Mouse (Mus musculus) MEL (cell line): Measurements from ENCODE around the gene Osbpl10.

ENCODE experiments used
- CHD1 ChIP-seq: IDR thresholded peaks from 2 replicates; pipeline ENCODE4 v1.6.1; 2012; ENCODE audit warnings: low read depth, mild to moderate bottlenecking, inconsistent platforms, low read length, improper control_type of control experiment
- CTCF ChIP-seq, 3 experiments: IDR thresholded peaks in 2 of 3; conservative IDR thresholded peaks in 1 of 3; 2 replicates each; pipeline ENCODE4 v1.5.1; 2011 to 2012; ENCODE audit warnings: low read length in 3 of 3, low read depth in 2 of 3, mild to moderate bottlenecking in 2 of 3, improper control_type of control experiment in 1 of 3, inconsistent platforms in 1 of 3, mixed read lengths in 1 of 3, moderate library complexity in 1 of 3; ENCODE audit not compliant: control insufficient read depth in 1 of 3, insufficient read depth in 1 of 3, poor library complexity in 1 of 3, severe bottlenecking in 1 of 3
- HCFC1 ChIP-seq: IDR thresholded peaks from 2 replicates; pipeline ENCODE4 v1.6.1; 2012; ENCODE audit warnings: low read depth, mild to moderate bottlenecking, inconsistent platforms, low read length, improper control_type of control experiment, moderate library complexity
- POLR2A ChIP-seq, 2 experiments: IDR thresholded peaks; 2 replicates each; pipeline ENCODE4 v1.6.1; 2011 to 2012; ENCODE audit warnings: low read length in 2 of 2, mild to moderate bottlenecking in 2 of 2, control low read depth in 1 of 2, improper control_type of control experiment in 1 of 2, low read depth in 1 of 2, moderate library complexity in 1 of 2; ENCODE audit not compliant: control insufficient read depth in 1 of 2, insufficient read depth in 1 of 2, poor library complexity in 1 of 2
- RAD21 ChIP-seq: IDR thresholded peaks from 2 replicates; pipeline ENCODE4 v1.6.1; 2011; ENCODE audit warnings: mild to moderate bottlenecking, low read depth, low read length, improper control_type of control experiment
- RCOR1 ChIP-seq: IDR thresholded peaks from 2 replicates; pipeline ENCODE4 v1.6.1; 2012; ENCODE audit warnings: low read depth, mild to moderate bottlenecking, inconsistent platforms, low read length, improper control_type of control experiment
- TAL1 ChIP-seq: IDR thresholded peaks from 2 replicates; pipeline ENCODE4 v1.6.1; 2012; ENCODE audit warnings: mild to moderate bottlenecking, inconsistent platforms, low read length, moderate library complexity, mixed read lengths
- ZMIZ1 ChIP-seq: IDR thresholded peaks from 2 replicates; pipeline ENCODE4 v1.6.1; 2012; ENCODE audit warnings: low read depth, mild to moderate bottlenecking, inconsistent platforms, low read length, improper control_type of control experiment, moderate library complexity

DNA sequence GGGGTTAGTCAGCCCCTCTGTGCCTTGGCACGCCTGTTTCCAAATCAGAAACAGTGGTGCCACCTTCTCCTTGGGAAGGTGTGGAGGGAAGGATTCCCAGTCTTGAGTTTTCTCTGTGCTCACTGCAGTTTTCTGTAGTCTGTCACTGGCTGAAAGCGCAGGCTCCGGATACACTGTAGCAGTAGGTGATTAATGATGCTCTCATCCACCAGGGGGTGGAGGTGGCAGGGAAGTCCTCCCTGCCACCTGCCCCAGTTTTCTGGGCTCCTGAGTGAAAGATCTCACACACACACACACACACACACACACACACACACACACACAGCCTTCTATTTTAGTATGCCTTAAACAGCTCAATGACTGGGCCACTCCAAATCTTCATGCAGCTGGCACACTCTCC lies 73.6 kb downstream of the Osbpl10 start:
- TF ChIP-seq CTCF (IDR thresholded peaks at IDR 0.05 in 2 of 3, conservative IDR thresholded peaks at IDR 0.05 in 1 of 3; ENCODE audit: control insufficient read depth in 1 of 3, insufficient read depth in 1 of 3, low read depth in 2 of 3, low read length in 3 of 3, poor library complexity in 1 of 3, severe bottlenecking in 1 of 3) (no peak), TAL1 (no peak), RAD21 (no peak), ZMIZ1 (no peak), RCOR1 (no peak), HCFC1 (no peak), POLR2A (IDR thresholded peaks at IDR 0.05; ENCODE audit: control insufficient read depth in 1 of 2, insufficient read depth in 1 of 2, low read depth in 1 of 2, low read length in 2 of 2, poor library complexity in 1 of 2) (no peak), CHD1 (no peak)
